Mouse (Mus musculus) hindbrain, embryonic 10.5 days (tissue): Measurements from ENCODE around the gene Angptl6. TPM values are rescaled to one million over a fixed set of nuclear protein-coding genes. Genes with fewer than 3 reads are reported as not detected.
"Not testable (repeated sequence)": the region's sequence is repeated elsewhere in the genome, so short reads cannot be mapped to it uniquely, and the experiment has no call there.

Source experiments
- DNase-seq: peaks from one replicate; pipeline ENCODE4 v3.0.0-alpha.2; 2017; ENCODE audit warnings: low spot score
- H3K27ac ChIP-seq: fragments of 300-500 bp; sonication (generic); 2 replicates; pipeline ENCODE4 v1.5.1; 2016; ENCODE audit warnings: mild to moderate bottlenecking, moderate library complexity
- H3K27me3 ChIP-seq: fragments of 300-500 bp; sonication (generic); 2 replicates; pipeline ENCODE4 v1.6.1; 2016; ENCODE audit warnings: mild to moderate bottlenecking; ENCODE audit not compliant: poor library complexity, insufficient read depth, severe bottlenecking
- H3K36me3 ChIP-seq: fragments of 300-500 bp; sonication (generic); 2 replicates; pipeline ENCODE4 v1.6.1; 2016; ENCODE audit warnings: mild to moderate bottlenecking, moderate library complexity
- H3K4me1 ChIP-seq: fragments of 300-500 bp; sonication (generic); replicated peaks from 2 replicates; pipeline ENCODE4 v1.6.1; 2016; ENCODE audit warnings: mild to moderate bottlenecking
- H3K4me3 ChIP-seq: fragments of 300-500 bp; sonication (generic); 2 replicates; pipeline ENCODE4 v1.5.1; 2016; ENCODE audit warnings: mild to moderate bottlenecking, moderate library complexity
- H3K9me3 ChIP-seq: fragments of 300-500 bp; sonication (generic); 2 replicates; pipeline ENCODE4 v1.6.1; 2016; ENCODE audit warnings: mild to moderate bottlenecking, moderate library complexity
- WGBS: fragments of 180-500 bp; shearing (Covaris S2); methylation state at CpG from one replicate; pipeline ENCODE4 v1.1.7; 2016; 5-methylcytosine and 5-hydroxymethylcytosine counted together
- polyA plus RNA-seq: library from polyadenylated mRNA; unstranded; fragments of >200 nt; fragmentation: Nextera tagmentation; extraction: Ambion mirVana; gene quantifications from 2 replicates; pipeline ENCODE4 v1.2.1, GENCODE M21; 2016

Gene Angptl6
- polyA plus RNA-seq, 1 experiment from 2014 or later: 7.0 TPM

- Histone ChIP-seq H3K9me3 (no peaks in the 10 kb centered on the region), H3K36me3 (no peaks in the 10 kb centered on the region), H3K4me3 (no peak overlapping the region), H3K27me3 (no peaks in the 10 kb centered on the region), H3K27ac (no peak overlapping the region), H3K4me1 (no peaks in the 10 kb centered on the region)
- WGBS: 84% methylated on average over 2 of the region's 2 CpGs
- DNase-seq: no peak
These were observed 29.3 kb downstream of the Angptl6 start for GRCm38 (mm10) chr9:20850179-20850578.

GRCm38 (mm10) chr9:20842670-20843069, 36.9 kb downstream of the Angptl6 start:
- no peaks in the 10 kb centered on the region for H3K9me3 ChIP-seq
- H3K4me3 ChIP-seq: no peak overlapping the region
- no peaks in the 10 kb centered on the region for H3K4me1 ChIP-seq
- 29% methylated on average over 2 of the region's 2 CpGs for WGBS
- no peak overlapping the region for H3K27ac ChIP-seq
- no peaks in the 10 kb centered on the region for H3K36me3 ChIP-seq
- H3K27me3 ChIP-seq: no peaks in the 10 kb centered on the region
- no peak for DNase-seq

GRCm38 (mm10) chr9:20842211-20842610, 37.3 kb downstream of the Angptl6 start:
- H3K27me3 ChIP-seq: no peaks in the 10 kb centered on the region
- WGBS: 76% methylated on average over 4 of the region's 4 CpGs
- H3K36me3 ChIP-seq: no peaks in the 10 kb centered on the region
- H3K27ac ChIP-seq: no peak overlapping the region
- H3K4me1 ChIP-seq: no peaks in the 10 kb centered on the region
- no peaks in the 10 kb centered on the region for H3K9me3 ChIP-seq
- no peak for DNase-seq
- no peak overlapping the region for H3K4me3 ChIP-seq

- Histone ChIP-seq H3K36me3 (no peaks in the 10 kb centered on the region), H3K27me3 (no peaks in the 10 kb centered on the region), H3K4me3 (no peak overlapping the region), H3K27ac (no peak overlapping the region), H3K9me3 (no peaks in the 10 kb centered on the region), H3K4me1 (no peaks in the 10 kb centered on the region)
- WGBS: 55% methylated on average over 6 of the region's 6 CpGs
- DNase-seq: no peak
These were observed 40.6 kb downstream of the Angptl6 start for GRCm38 (mm10) chr9:20838931-20839330.

GRCm38 (mm10) chr9:20837184-20837947, 42.2 kb downstream of the Angptl6 start:
- whole genome bisulfite sequencing: 85% methylated on average over 9 of the region's 9 CpGs
- 0 out of 2 replicates have a peak, but pooled peaks cover 2% of the 10 kb centered on the region for H3K27me3 ChIP-seq
- H3K36me3 ChIP-seq: no peaks in the 10 kb centered on the region
- H3K4me1 ChIP-seq: no peaks in the 10 kb centered on the region
- H3K4me3 ChIP-seq: no peak overlapping the region
- DNase-seq: no peak
- H3K9me3 ChIP-seq: no peaks in the 10 kb centered on the region
- no peak overlapping the region for H3K27ac ChIP-seq

GRCm38 (mm10) chr9:20835431-20835954, 44.0 kb downstream of the Angptl6 start:
- not testable (repeated sequence) for DNase-seq, H3K27ac ChIP-seq, H3K36me3 ChIP-seq, H3K27me3 ChIP-seq, H3K4me1 ChIP-seq, H3K4me3 ChIP-seq, H3K9me3 ChIP-seq
- 90% methylated on average over 11 of the region's 11 CpGs for WGBS

- Histone ChIP-seq H3K36me3 (no peaks in the 10 kb centered on the region), H3K4me1 (peaks cover 5% of the 10 kb centered on the region; the same call in 1 of the 2 replicates), H3K9me3 (no peaks in the 10 kb centered on the region), H3K27ac (no peak overlapping the region), H3K27me3 (peaks cover 11% of the 10 kb centered on the region), H3K4me3 (no peak overlapping the region)
- 77% methylated on average over 1 of the region's 1 CpGs for WGBS
- DNase-seq: no peak
These were observed 44.6 kb downstream of the Angptl6 start for GRCm38 (mm10) chr9:20834881-20835280.

GRCm38 (mm10) chr9:20830901-20831643, 48.5 kb downstream of the Angptl6 start:
- Histone ChIP-seq H3K4me3 (peak overlapping the region; percentile 31), H3K9me3 (no peaks in the 10 kb centered on the region), H3K36me3 (no peaks in the 10 kb centered on the region), H3K27ac (peak overlapping the region; percentile 60; the same call in 1 of the 2 replicates), H3K4me1 (peaks cover 5% of the 10 kb centered on the region; the same call in 1 of the 2 replicates), H3K27me3 (peaks cover 19% of the 10 kb centered on the region)
- peak; percentile 94 for DNase-seq
- WGBS: 15% methylated on average over 19 of the region's 19 CpGs

- 84% methylated on average over 1 of the region's 1 CpGs for WGBS
- Histone ChIP-seq H3K4me3 (no peak overlapping the region), H3K4me1 (peaks cover 5% of the 10 kb centered on the region; the same call in 1 of the 2 replicates), H3K9me3 (no peaks in the 10 kb centered on the region), H3K27me3 (peaks cover 19% of the 10 kb centered on the region), H3K36me3 (no peaks in the 10 kb centered on the region), H3K27ac (no peak overlapping the region)
- DNase-seq: no peak
These were observed 51.4 kb downstream of the Angptl6 start for GRCm38 (mm10) chr9:20828127-20828526.

GRCm38 (mm10) chr9:20825781-20826180, 53.7 kb downstream of the Angptl6 start:
- WGBS: 71% methylated on average over 5 of the region's 5 CpGs
- Histone ChIP-seq H3K9me3 (peaks cover 4% of the 10 kb centered on the region; the same call in 1 of the 2 replicates), H3K27ac (no peak overlapping the region), H3K36me3 (no peaks in the 10 kb centered on the region), H3K4me3 (no peak overlapping the region), H3K27me3 (peaks cover 17% of the 10 kb centered on the region), H3K4me1 (peaks cover 3% of the 10 kb centered on the region; the same call in 1 of the 2 replicates)
- DNase-seq: no peak
